Mouse (Mus musculus) embryonic fibroblast, embryonic 13.5 days (primary cell): ENCODE measurements around the gene Nkd1. TPM values are rescaled to one million over a fixed set of nuclear protein-coding genes. Genes with fewer than 3 reads are reported as not detected.

Experiments used
- H3K27ac ChIP-seq: 2 replicates; pipeline ENCODE4 v1.5.1; 2012; ENCODE audit warnings: low read length, control low read depth, inconsistent platforms; ENCODE audit not compliant: insufficient read depth
- H3K4me1 ChIP-seq: 2 replicates; pipeline ENCODE4 v1.6.1; 2011; ENCODE audit warnings: low read length; ENCODE audit not compliant: control insufficient read depth, insufficient read depth
- H3K4me3 ChIP-seq: 2 replicates; pipeline ENCODE4 v1.5.1; 2011; ENCODE audit warnings: mild to moderate bottlenecking, control low read depth, low read length; ENCODE audit not compliant: insufficient read depth
- CTCF ChIP-seq: IDR thresholded peaks from 2 replicates; pipeline ENCODE4 v1.5.1; 2011; ENCODE audit warnings: mild to moderate bottlenecking, control low read depth, low read length, moderate library complexity, borderline replicate concordance; ENCODE audit not compliant: insufficient read depth
- POLR2A ChIP-seq: IDR thresholded peaks from 2 replicates; pipeline ENCODE4 v1.6.1; 2011; ENCODE audit warnings: low read depth, mild to moderate bottlenecking, control low read depth, low read length, moderate library complexity
- polyA plus RNA-seq: library from polyadenylated mRNA; stranded (reverse); fragments of >200 nt; gene quantifications from 2 replicates; pipeline ENCODE4 v1.2.4, GENCODE M21; 2011; ENCODE audit warnings: low read depth; ENCODE audit not compliant: missing spikeins, insufficient read length

Gene Nkd1
- polyA plus RNA-seq, 1 experiment = 12.8 TPM

DNA sequence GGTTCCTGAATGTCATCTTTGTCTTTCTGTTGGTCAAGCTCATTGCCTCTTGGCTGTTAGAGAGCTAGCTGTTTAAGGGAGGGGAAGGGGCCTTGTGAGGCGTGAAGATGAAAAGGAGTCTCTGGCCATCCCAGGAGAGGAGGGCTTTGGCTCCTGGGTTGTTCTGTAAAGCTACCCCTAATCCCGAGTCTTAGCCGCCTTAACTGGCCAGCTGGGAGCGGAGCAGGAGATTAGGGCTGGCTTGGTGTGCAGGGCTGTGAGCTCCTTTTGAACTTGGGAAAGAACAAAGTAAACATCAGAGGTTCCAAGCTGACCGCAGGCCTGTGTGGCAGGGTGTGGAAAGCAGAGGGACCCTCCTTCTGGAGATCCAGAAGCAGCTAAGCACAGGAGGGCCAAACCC lies 53.8 kb downstream of the Nkd1 start:
- no peak overlapping the region for H3K27ac ChIP-seq
- TF ChIP-seq POLR2A (no peak), CTCF (no peak)

GRCm38 (mm10) chr8:88576351-88577142 lies 55.4 kb downstream of the Nkd1 start:
- no peak for TF ChIP-seq POLR2A
- no peak for TF ChIP-seq CTCF
- H3K27ac ChIP-seq = peak overlapping the region; percentile 55
- peaks cover 6% of the 10 kb centered on the region for H3K4me1 ChIP-seq
- H3K4me3 ChIP-seq = no peak overlapping the region

More for the DNA sequence above, 53.8 kb downstream of the Nkd1 start:
- H3K4me3 ChIP-seq = no peak overlapping the region
- peaks cover 12% of the 10 kb centered on the region for H3K4me1 ChIP-seq

GRCm38 (mm10) chr8:88577666-88578065 lies 56.5 kb downstream of the Nkd1 start:
- Histone ChIP-seq H3K4me1 (peaks cover 3% of the 10 kb centered on the region), H3K4me3 (no peak overlapping the region), H3K27ac (no peak overlapping the region)
- TF ChIP-seq CTCF = no peak
- no peak for TF ChIP-seq POLR2A

DNA sequence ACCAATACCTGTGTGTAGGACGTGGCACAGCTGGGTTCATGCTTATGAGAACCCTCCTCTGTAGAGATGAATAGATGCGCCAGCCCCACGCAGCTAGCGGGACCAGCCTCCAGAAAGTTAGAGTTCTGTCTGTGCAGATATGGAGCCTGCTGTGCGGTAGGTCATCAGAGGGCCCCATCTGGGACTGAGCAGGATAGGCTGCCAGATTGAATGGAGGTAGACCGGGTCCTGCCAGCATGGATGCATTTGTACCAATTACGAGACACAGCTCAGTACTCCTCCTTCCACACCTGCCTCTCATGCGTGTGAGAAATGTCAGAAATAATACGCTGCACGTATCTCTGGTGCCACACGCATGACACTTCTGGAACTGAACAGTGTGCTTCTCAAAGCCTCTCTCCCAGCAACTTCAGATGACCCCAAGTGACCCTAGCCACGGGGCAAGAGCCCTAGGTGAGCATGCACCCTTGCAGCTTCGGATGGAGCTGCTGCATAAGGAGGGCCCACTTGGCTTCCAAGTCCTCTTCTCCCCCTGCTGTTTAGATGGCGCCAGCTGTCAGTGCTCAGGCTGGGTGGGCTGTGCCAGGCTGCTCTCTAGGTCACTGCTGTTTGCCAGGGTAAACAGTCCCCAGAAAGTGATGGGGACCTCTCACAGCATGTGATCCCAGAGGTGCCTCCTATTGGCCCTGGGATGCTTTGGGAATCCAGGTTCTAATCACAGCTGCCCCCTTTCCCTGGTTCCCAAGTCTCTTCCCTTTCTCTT lies 57.4 kb downstream of the Nkd1 start:
- no peak overlapping the region for H3K27ac ChIP-seq
- H3K4me3 ChIP-seq = no peak overlapping the region
- TF ChIP-seq POLR2A (no peak), CTCF (no peak)
- peaks cover 3% of the 10 kb centered on the region; the same call in 1 of the 2 replicates for H3K4me1 ChIP-seq

DNA sequence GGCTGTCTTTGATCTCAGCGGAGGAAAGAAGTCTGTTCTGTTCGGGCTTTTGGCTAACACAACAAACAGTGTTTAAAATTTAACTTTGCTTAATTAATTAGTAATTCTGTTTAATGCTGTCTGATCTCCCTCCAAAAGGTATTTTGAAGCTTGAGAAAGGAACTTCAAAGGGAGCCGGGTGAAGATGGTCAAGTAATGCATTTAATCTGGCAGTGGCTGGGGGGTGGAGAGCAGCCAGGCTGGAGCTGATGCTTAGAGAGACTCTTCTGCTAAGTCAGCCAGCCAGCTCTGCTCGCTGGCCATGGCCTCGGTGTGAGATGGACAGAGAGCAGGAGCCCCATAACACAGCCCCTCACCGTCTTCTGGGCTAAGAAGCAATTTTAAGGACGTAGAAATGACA lies 58.1 kb downstream of the Nkd1 start:
- Histone ChIP-seq H3K27ac (no peak overlapping the region), H3K4me1 (peaks cover 3% of the 10 kb centered on the region; the same call in 1 of the 2 replicates), H3K4me3 (no peak overlapping the region)
- no peak for TF ChIP-seq CTCF
- TF ChIP-seq POLR2A = no peak

- Histone ChIP-seq H3K27ac (no peak overlapping the region), H3K4me1 (peaks cover 3% of the 10 kb centered on the region; the same call in 1 of the 2 replicates), H3K4me3 (no peak overlapping the region)
- TF ChIP-seq CTCF = no peak
- no peak for TF ChIP-seq POLR2A
Observed at GRCm38 (mm10) chr8:88579668-88580330, 58.6 kb downstream of the Nkd1 start.

DNA sequence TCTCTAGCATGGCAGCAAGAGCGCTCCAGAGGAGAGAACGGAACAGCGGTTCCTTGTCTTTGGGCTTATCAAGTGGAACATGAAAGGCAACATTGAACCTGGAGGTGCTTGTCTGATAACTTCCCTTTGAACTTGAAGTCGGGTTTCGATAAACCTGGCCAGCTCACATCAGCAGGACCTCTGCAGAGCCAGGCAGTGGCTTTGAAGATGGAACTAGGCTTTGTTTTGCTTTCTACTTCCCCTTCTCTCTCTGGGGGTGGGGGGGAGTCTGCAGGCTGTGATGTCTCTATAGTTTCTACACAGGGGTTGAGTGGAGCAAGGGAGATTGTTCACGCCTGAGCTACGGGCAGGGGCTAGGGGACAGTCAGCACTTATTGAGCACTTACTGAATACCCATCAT lies 59.6 kb downstream of the Nkd1 start:
- Histone ChIP-seq H3K27ac (no peak overlapping the region), H3K4me1 (peaks cover 3% of the 10 kb centered on the region; the same call in 1 of the 2 replicates), H3K4me3 (no peak overlapping the region)
- TF ChIP-seq CTCF (no peak), POLR2A (no peak)

DNA sequence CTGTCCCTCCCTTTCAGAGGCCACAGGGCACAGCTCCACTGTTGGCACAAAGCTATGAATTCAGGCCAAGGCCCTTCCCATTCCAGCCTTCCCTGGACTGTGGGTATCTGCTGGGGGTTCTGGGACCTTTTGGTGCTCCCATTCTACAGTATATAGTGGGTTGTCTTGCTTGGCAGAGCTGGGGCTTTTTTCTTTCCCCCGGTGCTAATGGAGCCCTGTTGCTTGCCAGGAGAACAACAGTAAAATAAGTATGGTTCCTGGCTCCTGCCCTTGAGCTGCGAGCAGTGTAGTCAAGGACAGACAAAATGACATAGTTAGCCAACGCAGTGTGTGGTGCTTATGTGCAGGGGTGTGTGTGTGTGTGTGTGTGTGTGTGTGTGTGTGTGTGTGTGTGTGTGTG lies 62.7 kb downstream of the Nkd1 start:
- no peaks in the 10 kb centered on the region for H3K4me1 ChIP-seq
- no peak overlapping the region for H3K27ac ChIP-seq
- no peak overlapping the region for H3K4me3 ChIP-seq
- TF ChIP-seq POLR2A (no peak), CTCF (no peak)

GRCm38 (mm10) chr8:88588205-88588889 lies 67.2 kb downstream of the Nkd1 start:
- H3K4me1 ChIP-seq = no peaks in the 10 kb centered on the region
- H3K27ac ChIP-seq = no peak overlapping the region
- TF ChIP-seq POLR2A = no peak
- TF ChIP-seq CTCF = no peak
- H3K4me3 ChIP-seq = no peak overlapping the region
